Mouse (Mus musculus): ENCODE results near the gene Igdcc3.

The Igdcc3 gene

DNA sequence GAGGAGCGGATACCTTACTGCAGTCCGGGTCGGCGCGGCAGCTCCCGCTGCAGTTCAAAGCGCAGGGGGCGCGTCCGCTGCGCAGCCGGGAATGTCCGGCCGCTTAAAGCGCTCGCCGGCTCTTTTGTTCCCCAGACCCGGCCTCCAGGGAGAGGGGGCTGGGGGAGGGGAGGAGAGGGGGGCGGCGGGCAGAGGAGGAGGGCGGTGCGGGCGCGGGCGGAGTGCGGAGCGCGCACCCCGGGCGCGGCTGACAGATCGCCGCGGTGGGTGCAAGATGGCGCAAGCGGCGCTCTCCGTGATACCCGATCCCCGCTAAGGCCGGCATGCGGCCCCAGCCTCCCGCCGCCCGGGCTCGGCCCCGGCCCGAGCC is at the start of gene Igdcc3:
TSS of gene Igdcc3 (plus strand) at position 254 of the 370 bp plus-strand sequence.
- no peak for DNase-seq (ENCODE audit: low spot score)

DNA sequence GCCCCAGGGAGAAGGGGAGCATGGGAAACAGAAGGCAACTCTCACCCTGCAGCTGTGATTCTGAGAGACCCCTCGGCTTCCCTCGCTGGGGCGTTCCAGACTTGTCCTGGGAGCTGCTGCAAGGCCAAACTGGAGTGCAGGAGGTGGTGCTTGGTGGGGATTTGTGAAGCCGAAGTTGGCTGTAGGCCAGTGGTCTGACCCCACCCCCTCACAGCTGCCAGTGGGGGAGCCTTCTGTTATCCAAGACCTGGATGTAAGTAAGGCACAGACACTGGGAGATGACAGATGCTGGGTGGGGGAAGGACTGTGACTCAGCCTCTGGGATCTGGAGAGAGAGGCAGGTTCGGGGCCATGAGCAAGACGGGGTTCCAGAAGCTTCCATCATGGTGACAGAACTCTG is 46.8 kb upstream of the Igdcc3 start:
- DNase-seq (ENCODE audit: low spot score), result peak; percentile 52

DNA sequence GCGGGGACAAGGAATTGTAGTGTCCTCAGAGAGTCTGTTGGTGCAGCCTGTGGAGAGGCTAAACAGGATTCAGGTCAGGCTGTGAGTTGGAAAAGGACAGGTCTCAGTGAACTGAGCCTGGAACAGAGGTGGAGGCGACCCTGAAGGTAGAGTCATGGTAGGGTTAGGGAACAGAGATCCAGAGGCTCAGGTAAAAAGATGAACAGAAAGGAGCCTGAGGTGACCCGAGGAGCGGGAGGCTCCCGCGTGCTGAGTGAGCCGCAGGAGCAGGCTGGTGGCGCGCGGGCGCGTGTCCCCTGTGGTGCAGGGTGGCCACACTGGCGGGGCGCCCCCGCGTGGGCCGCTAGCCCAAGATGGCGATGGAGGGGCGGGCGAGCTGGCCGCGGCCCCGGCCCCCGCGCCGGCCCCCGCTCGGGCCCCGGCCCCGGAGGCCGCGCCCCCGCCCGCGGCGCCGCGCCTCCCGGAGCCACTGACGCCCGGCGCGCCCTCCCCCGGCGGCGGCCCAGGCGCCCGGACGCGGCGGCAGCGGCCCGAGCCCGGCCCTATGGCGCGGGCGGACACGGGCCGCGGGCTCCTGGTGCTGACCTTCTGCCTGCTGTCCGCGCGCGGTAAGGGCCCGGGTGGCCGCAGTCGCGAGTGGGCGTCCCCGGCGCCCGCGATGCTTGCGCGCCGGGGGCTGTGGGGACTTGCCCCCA is 39.9 kb upstream of the Igdcc3 start, which contains the start of gene Igdcc4:
TSS of gene Igdcc4 (plus strand) at position 496 of the 695 bp plus-strand sequence.
- no peak for DNase-seq (ENCODE audit: low spot score)

DNA sequence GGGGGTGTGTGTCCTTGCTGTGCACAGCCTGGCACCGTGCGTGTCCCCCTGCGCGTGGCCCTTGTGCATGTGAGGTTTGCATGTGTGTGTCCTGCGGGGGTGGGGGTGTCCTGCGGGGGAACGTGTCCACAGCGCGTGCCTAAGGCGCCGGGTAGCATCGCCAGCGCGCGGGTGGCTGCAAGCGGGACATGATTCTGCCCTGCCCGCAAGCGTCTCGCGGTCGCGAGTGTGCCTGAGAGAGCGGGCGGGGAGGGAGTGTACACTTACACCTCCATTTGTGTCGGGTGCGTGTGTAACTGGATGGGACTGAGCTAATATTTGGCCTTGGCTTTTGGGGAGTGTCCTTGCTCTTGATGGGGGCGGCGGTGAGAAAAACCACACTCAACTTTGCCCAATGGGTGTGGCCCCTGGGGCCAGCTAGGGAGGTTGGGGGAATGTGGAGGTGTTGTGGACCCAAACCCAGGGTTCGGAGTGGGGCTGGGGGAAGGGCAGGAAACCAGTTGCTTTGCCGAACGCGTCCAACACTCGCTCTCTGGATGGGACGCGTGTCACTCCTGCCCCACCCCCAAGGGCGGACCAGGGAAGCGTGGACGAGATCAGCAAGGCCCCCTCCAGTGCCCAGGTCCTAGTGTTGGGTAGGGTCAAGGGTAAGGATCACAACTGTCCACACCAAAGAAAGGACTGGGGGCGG is 39.2 kb upstream of the Igdcc3 start:
- peak; percentile 35 for DNase-seq (ENCODE audit: low spot score)

DNA sequence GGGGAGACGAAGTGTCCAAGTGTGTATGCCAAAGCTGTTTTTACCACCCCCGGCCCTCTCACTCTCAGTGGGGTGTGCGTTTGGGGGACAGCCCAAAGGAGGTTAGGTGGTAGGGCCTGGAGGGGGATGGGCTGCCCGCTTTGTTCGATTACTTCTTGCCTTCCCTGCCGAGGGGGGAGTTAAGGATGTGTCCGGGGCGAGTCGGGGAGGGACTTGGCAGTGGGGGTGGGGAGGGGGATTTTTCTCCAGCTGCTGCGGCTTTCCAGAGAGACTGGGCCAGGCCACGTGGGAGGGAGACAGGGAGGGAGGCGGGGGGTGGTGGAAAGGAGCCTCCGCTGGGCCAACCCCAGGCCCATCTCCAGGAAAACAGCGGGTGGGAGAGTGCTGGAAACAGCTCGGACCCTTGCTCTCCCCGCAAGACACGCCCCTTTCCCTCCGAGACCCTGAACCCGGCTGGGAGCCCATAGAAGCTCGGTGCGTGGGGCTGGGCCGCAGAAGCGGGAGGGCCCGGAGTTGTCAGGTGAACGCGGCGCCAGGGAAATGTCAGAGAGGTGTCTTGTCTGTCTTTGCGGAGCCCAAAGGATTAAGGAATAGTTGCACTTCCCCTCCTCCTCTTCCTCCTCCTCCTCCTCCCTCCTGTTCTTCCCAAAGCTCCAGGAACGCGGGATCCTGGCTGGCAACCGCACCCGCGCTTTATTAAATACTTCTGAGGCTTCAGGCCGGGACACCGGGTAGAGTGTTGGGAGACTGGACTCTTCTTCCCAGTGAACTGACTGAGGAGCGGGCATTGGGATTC is 38.4 kb upstream of the Igdcc3 start:
- peak; percentile 32 for DNase-seq (ENCODE audit: low spot score)

DNA sequence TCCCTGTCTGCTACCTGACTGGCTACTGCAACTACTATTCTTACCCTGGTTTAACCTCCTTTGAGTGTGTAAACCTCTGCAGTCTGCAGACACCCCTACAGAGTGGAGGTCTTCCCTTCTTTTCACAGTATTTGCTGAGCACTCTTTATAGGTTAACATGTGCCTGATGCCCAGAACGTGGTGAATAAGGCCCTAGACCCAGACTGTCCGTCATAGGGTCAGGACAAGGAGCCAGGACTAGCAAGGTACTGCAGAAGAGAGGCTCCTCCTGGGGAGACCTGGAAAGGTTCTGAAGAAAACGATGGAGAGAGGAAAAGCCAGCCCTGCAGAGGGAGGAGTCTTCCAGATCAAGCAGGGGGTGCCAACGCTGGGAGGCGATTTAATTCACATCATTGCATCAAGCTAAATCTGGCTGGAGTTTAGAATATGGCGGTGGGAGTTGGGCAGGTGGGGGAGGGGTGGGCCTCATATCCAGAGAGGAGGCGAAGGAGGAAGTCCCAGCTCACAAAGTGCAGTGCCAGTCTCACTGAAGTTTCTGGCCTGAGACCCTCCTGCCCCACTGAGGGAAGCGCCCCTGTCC is 37.7 kb upstream of the Igdcc3 start:
- no peak for DNase-seq (ENCODE audit: low spot score)

DNA sequence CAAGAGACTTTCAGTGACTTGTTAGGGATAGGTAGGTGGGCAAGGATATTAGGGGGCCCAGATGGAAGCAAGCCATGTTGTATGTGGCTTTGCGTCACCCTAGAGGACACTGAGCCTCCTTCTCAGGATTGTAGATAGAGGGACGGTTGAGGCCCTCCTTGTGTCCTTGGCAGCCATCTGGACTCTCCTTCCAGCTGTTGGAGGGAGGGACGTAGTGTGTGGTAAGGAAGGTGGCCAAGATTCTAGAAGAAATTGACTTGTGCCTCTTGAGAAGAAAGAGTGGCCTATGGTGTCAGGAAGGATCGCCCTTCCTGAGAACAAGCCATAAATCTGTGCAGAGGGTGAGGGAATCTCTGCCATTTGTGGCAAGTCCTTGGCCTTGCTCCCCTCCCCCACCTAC is 34.2 kb upstream of the Igdcc3 start:
- no peak for DNase-seq (ENCODE audit: low spot score)

DNA sequence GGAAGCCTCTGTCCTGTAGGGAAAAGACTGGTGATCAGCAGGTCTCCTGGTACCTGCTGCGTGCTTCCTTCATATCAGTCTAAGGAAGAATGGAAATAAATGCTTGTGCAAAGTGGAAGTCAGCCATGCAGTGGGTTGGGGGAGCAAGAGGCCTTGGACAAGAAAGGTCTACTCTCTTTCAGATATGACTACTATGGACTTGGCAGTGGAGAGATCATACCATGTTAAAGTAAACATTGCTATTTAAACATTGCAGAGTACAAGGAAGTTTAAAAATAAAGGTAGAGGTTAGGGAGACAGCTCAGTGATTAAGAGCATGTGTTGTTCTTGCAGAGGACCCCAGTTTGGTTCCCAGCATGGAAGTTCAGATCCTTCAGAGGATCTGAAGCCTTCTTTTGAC is 33.1 kb upstream of the Igdcc3 start:
- no peak for DNase-seq (ENCODE audit: low spot score)

DNA sequence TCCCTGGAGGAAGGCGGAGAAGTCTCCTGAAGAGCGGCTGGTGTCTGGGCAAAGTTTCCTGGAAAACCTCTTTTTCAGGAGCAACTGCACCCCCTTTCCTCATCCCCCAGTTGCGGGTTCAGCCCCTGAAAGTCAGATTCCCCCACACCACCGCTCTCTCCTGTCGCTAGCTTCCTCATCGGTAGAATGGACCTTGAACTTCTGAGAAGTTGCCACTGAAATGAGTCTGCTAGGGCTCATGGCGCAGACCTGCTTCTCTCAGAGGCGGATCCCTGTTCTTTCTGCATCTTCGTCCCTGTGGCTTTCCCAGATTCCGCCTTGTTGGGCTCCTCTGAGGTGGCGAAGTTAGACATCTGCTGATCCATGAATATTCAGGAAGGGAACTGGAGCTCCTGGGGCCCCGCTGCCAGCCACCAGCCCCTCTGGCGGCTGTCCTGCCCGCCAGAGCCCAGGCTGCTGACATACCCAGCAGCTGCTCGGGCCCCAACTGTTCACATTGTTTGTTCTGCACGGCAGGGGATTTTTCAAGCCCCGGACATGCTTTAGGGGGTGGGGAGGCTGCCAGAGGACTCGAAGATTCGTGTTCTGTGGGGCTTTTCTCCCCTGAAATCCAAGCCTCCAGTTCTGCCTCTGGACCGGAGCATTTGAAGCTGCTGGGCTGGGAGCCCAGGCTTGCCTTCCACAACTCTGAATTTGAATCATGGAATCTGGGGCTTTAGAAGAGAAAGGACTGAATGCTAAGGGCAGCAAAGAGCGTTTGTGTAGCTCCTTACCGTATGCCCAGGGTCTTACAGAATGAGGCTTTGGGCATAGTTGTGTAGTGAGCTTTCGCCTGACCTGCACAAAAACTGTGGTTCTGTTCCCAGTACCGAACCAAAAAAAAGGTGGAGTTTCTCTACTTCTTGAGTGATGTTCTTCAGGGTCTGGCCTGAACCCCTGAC is 31.6 kb upstream of the Igdcc3 start:
- DNase-seq (ENCODE audit: low spot score), result peak; percentile 59

DNA sequence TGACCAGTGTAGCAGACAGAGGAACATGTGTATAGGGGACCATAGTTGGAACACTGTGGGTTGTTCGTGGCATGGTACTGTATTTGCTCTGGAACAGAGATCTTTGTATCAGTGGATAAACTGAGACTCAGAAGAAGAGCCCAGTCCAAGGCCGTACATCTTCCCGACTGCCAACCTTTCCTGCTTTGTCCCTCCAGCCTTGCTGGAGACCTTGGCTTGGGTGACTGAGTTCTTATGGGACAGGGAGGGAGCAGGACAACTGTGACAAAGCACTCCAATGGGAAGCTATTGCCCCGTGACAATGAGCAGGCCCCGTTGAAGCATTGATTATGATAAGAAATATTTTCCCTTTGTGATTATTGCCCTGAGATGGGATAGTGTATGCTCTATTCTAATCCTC is 29.3 kb upstream of the Igdcc3 start:
- no peak for DNase-seq (ENCODE audit: low spot score)

DNA sequence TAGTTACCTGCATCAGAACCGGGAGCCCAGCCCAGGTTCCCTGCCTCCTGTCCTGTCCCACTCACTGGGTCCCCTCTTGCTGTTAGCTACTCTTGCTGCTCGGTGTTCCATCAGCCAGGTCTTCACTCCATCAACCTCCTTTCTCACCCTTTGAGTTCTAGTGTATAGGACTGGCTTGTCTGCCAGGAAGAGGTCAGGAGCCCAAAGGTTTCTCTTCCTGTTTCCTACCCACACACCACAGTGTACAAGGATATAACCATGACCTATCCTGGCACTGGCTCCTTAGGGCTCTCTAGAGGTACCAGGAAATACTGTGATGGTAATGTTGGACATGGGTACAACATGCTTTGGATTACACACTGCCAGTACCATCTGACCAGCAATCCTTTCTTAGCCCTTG is 27.3 kb upstream of the Igdcc3 start:
- DNase-seq (ENCODE audit: low spot score), result no peak

DNA sequence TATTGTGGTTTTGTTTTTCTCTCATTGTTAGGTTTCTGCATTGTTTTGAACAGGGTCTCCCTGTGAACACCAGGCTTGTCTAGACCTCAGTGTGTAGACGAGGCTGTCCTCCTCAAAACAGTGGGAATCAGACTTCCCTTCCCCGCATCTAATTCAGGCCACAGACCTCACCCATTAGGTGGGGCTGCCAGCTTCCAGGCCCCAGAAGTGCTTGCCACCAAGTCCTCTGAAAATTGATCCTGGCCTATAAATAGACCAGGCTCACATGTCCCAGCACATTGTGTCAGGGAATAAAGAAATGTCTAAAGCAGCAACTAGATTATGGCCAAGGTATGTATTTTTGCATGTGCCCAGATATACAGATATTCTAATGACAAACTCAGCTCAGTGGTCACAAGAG is 25.1 kb upstream of the Igdcc3 start:
- no peak for DNase-seq (ENCODE audit: low spot score)

DNA sequence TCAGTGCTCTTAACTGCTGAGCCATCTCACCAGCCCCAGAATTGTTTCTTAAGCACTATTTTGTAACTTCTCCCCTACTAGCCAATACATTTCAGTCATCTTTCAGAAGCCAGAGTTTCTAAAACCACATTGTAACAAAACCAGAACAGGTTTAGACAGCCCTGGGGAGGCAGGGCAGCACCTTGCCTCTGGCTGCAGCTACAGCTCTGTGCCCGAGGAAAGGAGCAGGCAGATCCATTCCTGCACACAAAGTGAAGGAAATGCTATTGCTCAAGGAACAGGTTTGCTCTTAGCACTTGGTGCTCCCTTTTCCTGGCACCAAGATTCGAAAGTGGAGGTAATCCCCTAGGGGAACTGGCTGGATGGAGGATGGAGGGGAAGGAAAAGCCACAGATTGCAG is 23.5 kb upstream of the Igdcc3 start:
- DNase-seq (ENCODE audit: low spot score), result no peak

DNA sequence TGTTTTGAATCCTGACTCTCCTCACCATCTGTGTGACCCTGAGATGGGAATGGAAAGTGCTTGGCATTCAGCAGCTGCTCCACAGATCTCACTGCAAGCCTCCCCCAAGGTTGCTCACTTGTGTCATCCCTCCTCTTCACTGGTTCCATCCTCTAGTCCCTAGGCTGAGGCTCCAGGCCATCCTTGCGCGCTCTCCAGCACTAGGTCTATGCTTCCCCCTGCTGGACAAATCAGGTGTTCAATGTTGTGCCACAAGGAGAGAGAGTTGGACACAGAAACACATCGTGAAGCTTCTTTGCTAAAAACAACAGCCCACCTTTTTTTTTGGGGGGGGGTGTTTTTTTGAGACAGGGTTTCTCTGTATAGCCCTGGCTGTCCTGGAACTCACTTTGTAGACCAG is 20.1 kb upstream of the Igdcc3 start:
- peak; percentile 83 for DNase-seq (ENCODE audit: low spot score)

DNA sequence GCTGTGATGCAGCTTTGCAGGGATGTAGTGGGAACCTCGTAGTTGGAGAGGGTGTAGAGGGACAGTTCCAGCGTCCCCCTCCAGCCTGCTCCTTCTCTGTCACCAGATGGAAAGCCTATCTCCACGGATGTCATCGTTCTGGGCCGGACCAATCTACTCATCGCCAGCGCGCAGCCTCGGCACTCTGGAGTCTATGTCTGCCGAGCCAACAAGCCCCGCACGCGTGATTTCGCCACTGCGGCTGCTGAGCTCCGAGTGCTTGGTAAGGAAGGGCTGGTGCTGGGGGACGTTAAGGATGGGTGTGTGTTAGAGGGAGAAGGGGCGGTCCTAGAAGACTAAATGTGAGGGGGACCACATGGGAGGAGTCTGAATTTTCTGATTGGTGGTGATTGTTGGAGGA is 18.4 kb upstream of the Igdcc3 start:
- DNase-seq (ENCODE audit: low spot score), result peak; percentile 76

DNA sequence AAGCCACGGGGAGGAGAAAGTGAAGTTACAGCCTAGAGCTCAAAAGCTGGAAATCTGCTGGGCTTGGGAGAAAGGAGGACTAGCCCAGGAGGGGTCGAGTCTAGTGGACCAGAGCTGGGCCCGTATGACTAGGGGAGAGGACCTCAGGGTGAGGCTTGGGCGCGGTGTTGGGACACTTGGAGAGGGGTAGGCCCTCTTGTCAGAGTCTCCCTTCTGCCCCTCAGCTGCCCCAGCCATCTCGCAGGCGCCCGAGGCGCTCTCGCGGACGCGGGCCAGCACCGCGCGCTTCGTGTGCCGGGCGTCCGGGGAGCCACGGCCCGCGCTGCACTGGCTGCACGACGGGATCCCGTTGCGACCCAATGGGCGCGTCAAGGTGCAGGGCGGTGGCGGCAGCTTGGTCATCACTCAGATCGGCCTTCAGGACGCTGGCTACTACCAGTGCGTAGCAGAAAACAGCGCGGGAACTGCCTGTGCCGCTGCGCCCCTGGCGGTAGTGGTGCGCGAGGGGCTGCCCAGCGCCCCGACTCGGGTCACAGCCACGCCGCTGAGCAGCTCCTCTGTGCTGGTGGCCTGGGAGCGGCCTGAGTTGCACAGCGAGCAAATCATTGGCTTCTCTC is 17.3 kb upstream of the Igdcc3 start:
- DNase-seq (ENCODE audit: low spot score), result no peak

DNA sequence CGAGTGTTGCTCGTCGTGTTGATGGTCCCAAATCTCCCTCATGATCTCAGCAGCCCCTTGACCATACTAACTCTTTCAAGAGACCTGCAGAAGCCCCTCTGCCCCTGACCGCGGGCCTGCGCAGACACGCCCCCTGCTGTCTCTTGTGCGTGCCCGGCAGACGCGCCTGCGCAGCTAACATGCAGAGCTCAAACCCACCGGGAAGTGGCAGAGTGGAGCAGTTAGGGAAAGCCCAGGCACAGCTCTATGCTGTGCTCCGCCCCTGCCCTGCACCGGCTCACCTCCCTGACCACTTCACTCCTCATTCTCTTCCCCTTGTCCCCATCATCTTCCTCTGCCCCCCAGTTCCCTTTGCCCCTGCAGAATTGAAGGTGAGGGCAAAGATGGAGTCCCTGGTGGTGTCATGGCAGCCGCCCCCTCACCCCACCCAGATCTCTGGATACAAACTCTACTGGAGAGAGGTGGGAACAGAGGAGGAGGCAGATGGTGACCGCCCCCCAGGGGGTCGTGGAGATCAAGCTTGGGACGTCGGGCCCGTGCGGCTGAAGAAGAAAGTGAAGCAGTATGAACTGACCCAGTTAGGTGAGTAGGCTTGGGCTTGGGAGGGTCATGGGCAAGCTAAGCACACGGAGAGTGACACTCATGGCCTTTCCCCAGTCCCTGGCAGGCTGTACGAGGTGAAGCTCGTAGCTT is 12.7 kb upstream of the Igdcc3 start:
- no peak for DNase-seq (ENCODE audit: low spot score)

DNA sequence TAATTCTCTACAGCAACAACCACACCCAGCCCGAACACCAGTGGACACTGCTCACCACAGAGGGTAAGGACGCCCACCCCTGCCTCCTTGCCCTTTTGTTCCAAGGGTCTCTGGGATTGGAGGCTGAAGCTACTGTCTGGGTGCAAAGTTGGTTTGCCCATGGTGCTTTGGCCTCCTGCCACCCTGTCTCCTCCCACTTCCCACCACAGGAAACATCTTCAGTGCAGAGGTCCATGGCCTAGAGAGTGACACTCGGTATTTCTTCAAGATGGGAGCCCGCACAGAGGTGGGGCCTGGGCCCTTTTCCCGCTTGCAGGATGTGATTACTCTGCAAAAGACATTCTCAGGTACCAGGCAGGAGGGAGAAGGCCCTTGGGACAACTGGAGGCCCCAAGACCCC is 9.3 kb upstream of the Igdcc3 start:
- no peak for DNase-seq (ENCODE audit: low spot score)

DNA sequence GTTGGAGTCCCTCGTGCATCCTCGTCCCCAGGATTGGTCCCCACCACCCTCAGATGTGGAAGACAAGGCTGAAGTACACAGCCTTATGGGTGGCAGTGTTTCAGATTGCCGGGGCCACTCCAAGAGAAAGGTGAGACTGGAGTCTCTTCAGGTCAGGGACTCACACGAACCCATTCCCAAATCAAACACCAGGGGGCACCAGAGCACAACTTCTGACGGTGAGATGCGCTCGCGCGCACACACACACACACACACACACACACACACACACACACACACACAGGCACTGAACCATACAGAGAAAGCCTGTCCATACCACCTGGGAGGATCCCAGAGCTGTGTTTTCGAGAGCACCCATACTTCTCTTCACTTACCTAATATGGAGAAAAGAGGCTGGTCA is 7.2 kb upstream of the Igdcc3 start:
- DNase-seq (ENCODE audit: low spot score), result peak; percentile 75

DNA sequence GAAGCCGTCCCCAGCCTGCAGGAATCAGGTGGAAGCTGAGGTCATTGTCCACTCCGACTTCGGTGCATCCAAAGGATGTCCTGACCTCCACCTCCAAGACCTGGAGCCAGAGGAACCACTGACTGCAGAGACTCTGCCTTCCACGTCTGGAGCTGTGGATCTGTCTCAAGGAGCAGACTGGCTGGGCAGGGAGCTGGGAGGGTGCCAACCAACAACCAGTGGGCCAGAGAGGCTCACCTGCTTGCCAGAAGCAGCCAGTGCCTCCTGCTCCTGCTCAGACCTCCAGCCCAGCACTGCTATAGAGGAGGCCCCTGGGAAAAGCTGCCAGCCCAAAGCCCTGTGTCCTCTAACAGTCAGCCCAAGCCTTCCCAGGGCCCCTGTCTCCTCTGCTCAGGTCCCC is 5.9 kb upstream of the Igdcc3 start:
- no peak for DNase-seq (ENCODE audit: low spot score)

DNA sequence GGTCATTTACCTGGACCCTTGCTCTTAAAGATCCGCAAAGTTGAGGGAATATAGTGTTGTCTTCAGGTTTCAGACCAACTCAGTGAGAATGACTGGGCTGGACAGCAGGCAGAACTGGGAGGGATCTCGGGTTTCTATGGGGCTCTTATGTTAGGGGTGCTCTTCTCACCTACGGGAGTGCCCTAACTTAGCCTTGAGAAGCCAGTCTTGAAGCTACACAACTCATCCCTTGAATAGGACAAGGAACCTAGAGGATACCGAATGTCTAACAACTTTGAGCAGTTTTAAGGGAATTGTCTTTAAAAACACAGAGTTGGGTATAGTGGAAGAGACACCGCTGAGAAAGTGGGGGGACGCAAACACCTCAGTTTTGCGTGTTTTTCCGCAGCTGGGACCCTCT is 498 bp upstream of the Igdcc3 start:
- no peak for DNase-seq (ENCODE audit: low spot score)
